Mouse (Mus musculus) urinary bladder, adult 2 months (tissue): ENCODE measurements around the gene Gm28897. TPM values are rescaled to one million over a fixed set of nuclear protein-coding genes. Genes with fewer than 3 reads are reported as not detected.
"Not testable (repeated sequence)": the region's sequence is repeated elsewhere in the genome, so short reads cannot be mapped to it uniquely, and the experiment has no call there.

Experiments used
- DNase-seq: peaks from one replicate; pipeline ENCODE4 v3.0.0; 2022; ENCODE audit warnings: low spot score
- polyA plus RNA-seq: library from polyadenylated mRNA; depleted of rRNA; stranded (reverse); fragments of >200 nt; gene quantifications from 2 replicates; pipeline ENCODE4 v1.2.3, GENCODE M21; 2012; rRNA removed

The Gm28897 gene
- polyA plus RNA-seq = not detected in 2 replicates

DNA sequence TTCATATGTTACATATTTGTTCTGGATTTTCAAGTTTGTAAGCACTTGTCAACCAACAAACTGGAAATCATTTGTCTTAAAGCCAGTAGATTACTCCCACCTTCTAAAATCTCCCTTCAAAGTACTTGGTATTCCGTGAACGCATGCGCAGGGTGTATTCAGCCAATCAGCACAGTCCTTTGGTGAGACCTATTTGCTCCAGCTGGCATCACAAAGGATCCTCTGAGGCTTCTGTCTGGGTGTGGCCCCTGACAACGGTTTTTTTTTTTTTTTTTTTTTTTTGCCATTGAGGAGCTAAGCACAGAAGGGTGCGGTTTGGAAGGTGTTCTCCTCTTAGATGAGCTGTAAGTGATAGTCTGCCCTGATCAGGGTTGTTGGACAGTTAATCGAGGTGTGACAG, at the start of gene Gm28897:
Gene Gm28897, plus strand, starts transcription at position 301 of the 400 bp plus-strand sequence.
- not testable (repeated sequence) for DNase-seq
